Mouse (Mus musculus): ENCODE results near the gene Rps24.

Rps24 gene

DNA sequence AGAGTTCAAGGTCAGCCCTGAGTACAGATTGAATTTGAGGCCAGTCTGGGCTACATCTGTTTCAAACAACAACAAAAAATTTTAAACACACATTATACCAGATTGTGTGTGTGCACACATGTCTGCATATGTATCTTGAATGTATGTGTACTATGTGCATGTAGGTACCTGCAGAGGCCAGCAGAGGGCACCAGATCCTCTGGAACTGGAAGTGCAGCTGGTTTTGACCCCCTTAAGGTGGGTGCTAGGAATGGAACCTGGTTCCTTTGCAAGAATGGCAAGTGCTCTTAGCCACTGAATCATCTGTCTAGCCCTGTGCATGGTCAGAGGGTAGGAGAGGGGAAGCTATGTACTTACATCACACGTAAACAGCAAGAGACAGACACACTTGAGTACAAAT, 23.3 kb downstream of the Rps24 start:
- no peak for ATAC-seq (ENCODE audit: insufficient number of reproducible peaks, low FRiP score, low TSS enrichment)

DNA sequence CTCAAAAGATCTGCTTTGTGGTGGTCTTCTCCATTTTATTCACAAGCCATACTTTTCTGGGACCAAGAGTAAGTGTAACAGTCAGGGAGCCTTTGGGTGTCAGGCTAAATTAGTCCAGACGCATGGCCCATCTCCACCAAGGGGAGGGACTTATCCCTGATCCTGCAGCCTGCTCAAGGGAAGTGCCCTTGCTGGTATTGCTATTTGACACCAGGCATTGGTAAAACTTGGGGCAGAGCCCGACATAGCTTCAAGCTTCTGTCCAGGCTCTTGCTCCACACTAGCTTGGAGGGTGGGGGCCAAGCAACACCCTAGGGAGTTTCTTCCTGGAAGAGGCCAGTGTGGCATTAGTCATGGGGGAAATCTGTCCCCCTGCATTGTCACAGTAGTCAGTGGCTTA, 23.8 kb downstream of the Rps24 start:
- ATAC-seq (ENCODE audit: insufficient number of reproducible peaks, low FRiP score, low TSS enrichment), result no peak

DNA sequence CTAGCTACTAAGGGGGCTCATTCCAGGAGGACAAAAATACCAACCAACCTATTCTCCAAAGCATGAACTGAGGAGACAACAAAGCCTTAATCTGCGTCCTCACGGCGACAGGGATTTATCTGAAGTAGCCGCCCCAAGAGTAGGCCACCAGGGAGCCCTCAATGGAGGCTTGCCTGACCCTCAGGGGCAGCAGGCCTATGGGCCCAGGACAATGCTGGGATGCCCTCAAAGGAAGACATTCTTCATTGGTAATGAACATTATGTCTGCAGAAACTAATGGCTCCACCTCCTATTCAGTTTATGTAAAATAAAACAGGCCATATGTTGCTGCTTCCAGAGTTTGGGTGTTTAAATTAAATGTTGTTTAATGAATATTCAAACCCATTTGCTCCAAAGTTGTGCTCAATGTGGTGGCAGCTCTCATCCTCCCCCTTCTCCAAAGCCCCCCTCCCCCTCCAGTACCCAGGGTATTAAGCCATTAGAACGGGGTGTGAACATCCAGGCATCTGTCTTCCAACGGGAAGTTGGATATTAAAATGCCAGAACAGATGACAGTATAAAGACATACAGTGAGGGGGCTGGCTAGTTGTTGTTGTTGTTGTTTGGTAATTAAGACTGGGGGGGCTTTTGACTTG, 25.7 kb downstream of the Rps24 start:
- no peak for ATAC-seq (ENCODE audit: insufficient number of reproducible peaks, low FRiP score, low TSS enrichment)

DNA sequence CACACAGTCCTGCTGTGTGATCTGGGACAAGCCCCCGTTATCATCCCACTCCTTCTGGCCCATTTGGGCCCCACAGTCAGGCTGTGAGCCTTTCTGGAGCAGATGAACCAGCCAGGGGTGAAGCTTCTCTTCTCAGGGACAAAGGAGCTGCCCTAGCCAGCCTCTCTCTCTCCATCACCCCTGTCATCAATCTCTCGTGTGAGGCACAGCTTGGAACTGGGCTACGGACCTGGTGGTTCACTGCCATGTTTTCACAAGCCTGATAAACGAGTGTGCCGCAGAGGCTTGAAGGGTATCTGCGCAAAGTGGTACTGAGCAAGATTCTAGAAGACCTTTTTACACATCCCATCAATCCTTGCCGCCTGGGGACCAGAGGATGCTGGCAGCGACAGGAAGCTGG, 34.7 kb downstream of the Rps24 start:
- ATAC-seq (ENCODE audit: insufficient number of reproducible peaks, low FRiP score, low TSS enrichment), result no peak

DNA sequence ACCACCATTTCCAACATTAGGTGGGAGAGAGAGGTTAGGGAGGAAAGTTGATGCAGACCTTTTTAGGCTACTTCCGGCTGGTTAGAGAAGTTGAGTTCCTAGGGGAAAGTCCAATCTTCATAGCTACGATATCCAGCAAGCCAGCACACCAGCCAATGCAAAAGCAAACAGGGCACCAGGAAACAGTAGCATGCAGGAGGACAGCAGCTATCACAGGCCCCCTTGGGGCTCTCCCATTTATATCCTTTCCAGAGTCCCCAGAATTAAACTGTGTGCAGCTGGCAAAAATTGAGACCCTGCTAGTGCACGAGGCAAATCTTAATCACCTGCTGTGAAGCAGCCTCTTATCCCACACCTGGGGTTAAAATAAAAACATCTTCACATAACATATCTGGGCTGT, 38.2 kb downstream of the Rps24 start:
- no peak for ATAC-seq (ENCODE audit: insufficient number of reproducible peaks, low FRiP score, low TSS enrichment)

DNA sequence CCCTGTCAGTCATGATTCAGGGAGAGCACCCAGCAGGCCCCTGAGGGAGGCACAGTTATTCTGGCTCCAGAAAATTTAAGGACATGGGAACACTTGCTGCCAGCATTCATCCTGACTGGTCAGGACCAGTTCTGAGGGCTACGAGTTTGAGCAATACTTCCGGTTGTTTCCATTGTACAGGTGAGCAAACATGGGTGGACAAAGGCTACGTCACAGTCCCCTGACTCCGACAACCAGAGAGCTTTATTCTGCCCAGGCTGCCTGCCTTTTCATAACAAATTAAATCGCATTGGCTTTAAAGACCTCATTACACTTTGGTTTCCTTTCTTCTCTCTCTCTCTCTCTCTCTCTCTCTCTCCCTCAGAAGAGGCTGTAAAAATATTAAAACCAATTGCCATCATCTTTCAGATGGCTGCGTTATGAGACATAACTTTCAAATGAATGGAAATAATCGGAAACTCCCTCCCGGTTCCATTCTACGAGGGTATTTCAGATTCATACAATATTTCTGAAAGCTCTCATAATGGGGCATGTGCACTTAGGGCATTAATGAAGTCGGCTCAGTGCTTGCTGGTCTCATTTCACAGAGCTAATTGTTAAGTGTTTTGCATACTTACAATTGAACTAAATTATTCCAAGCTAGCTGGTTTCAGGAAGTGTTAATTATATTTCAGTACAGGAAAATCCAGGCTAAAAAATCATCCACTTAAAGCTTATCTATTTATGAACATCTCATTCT, 38.9 kb downstream of the Rps24 start:
- ATAC-seq (ENCODE audit: insufficient number of reproducible peaks, low FRiP score, low TSS enrichment), result no peak

DNA sequence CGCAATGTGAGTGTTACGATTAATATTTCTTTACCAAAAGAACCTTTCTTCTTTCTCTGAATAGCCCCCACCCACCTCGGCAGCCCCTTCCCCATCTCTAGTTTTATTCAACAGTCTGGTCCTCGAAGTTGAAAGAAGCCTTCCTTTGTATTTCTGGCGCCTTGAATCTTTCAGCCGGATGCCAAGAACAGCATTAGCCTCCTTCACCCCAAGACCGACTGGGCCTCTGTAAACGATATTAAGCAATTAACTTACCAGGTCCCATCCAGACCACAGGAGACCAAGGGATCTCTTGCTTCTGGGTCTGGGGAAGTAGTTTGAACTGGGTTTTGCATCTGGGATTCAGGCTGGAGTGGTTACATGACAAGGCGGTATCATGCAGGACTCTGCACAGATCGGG, 39.5 kb downstream of the Rps24 start:
- no peak for ATAC-seq (ENCODE audit: insufficient number of reproducible peaks, low FRiP score, low TSS enrichment)

DNA sequence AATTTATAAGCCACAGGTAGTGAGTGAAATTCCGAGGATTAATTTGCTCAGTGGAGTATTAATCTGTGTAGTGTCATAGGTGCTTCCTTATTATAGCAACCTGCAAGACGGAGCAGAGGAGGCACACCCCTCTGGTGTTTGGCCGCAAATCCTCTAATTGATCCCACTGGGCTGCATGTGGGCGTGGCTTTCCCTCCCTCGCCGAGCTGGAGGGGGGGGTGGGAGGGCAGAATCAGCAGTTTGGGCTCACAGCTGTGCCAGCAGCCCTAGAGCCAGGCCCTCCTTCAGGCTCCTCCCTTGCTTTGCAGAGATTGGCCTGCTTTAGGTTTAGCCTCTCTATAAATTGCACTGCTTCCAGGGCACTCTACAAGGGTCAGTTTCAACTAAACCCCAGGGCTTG, 43.3 kb downstream of the Rps24 start:
- ATAC-seq (ENCODE audit: insufficient number of reproducible peaks, low FRiP score, low TSS enrichment), result no peak

DNA sequence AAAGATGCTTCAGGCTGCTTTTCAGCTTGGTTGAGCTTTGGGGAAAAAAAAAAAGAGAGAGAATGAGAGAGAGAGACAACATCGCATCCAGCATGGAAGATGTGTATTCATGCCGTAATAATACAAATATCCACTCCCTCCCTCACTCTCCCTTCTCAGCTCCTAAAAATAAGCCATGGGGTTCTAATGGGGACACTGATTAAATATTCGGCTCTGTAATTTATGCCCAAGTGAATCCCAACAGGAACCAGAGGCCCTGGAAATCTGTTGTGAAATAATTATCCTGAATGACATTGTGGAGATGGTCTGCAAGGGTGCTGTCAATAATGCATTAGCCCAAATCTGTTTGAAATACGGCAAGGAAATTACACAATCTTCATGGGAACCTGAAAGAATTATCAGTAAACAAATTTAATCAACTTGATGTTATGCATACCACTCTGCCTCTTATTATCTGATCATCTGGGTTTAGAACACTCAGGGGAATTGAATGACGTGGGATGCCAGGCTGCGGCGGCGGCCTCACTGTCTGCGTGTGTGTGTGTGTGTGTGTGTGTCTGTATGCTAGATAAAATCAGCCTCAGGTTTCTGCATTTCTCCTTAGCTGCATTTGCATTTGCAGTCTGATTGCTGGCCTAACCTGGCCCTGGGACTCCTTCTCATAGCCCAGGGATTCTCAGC, 48.1 kb downstream of the Rps24 start:
- ATAC-seq (ENCODE audit: insufficient number of reproducible peaks, low FRiP score, low TSS enrichment), result no peak

DNA sequence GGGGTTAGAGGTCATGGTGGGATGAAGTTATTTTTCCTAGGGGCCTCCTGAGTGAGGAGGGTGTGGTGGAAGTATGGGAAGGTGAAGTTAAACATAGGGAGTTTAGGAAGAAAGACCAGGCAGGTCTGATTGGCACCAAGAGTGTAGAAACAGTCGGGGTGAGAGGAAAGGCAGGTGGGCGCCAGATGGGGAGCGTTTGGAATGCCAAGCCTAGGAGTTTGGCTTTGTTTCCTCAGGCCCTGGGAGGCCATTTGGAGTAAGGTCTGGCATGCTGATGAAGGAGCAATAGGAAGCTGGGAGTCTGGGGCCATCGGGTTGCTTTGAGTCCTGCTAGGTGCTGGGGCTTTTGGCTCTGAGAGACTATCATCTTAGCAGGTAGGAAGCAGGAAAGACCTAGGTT, 56.0 kb downstream of the Rps24 start:
- peak; percentile 61 for ATAC-seq (ENCODE audit: insufficient number of reproducible peaks, low FRiP score, low TSS enrichment)

DNA sequence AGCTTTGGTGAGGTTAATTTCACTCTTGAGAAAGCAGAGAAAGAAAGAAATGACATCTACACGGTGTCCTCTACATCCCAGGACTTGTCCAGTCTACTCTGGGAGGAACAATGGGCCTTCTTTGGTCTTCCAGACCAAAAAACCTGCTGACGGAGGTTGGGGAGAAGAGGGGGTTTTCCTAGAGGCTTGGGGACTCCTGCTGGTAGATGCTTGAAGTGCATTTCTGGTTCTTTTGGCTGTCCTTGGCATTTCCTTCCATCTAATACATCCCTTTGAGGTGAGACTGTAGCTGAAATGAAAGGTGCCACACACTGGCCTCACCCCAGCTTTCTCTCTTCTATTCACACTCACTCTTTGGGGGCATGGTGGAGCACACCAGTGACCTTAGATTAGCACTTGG, 57.1 kb downstream of the Rps24 start:
- ATAC-seq (ENCODE audit: insufficient number of reproducible peaks, low FRiP score, low TSS enrichment), result no peak
